Mouse (Mus musculus) lung, postnatal 4 days (tissue): ENCODE measurements at regions not wholly inside any gene's neighbourhood (a gene's known extent, or its start where the extent isn't known, plus 50 kb on each side); places are given as distances from the start of the nearest gene placed in this dataset.
"Not testable (repeated sequence)": the region's sequence is repeated elsewhere in the genome, so short reads cannot be mapped to it uniquely, and the experiment has no call there.

Experiments used
- DNase-seq, 2 experiments: peaks; one replicate each; pipeline ENCODE4 v3.0.0; 2021

- DNase-seq = peak in 1 of 2 experiments; percentile 33
Measured at GRCm38 (mm10) chr9:25655767-25656513, 174.6 kb downstream of the Eepd1 start.

GRCm38 (mm10) chr9:25656534-25656933, 175.2 kb downstream of the Eepd1 start:
- DNase-seq = no peak

- DNase-seq = no peak
Measured at GRCm38 (mm10) chr9:25683635-25684333, 202.4 kb downstream of the Eepd1 start.

GRCm38 (mm10) chr9:25693632-25694031, 212.3 kb downstream of the Eepd1 start:
- peak; percentile 15 to 24 for DNase-seq

- DNase-seq = no peak
Measured at GRCm38 (mm10) chr9:25695018-25695417, 213.7 kb downstream of the Eepd1 start.

DNA sequence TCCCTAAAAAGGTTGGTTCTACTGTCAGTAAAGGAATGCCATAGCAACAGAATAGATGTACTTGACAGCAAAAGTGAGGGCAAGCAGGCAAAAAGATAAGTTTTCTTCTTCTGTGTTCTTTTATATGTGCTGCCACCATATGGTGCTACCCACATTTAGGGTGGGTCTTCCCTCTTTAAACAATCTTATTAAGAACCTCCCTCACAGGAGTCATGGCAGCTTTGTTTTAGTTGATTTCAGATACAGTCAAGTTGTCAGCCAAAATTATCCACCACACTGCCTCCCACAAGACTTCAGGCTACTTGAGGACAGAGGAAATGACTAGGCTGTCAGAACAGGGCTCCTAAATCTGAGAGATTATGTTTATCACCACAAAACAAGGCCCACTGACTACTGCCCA, 232.3 kb downstream of the Eepd1 start:
- no peak for DNase-seq

- no peak for DNase-seq
Measured at GRCm38 (mm10) chr9:25744162-25744561, 262.8 kb downstream of the Eepd1 start.

DNA sequence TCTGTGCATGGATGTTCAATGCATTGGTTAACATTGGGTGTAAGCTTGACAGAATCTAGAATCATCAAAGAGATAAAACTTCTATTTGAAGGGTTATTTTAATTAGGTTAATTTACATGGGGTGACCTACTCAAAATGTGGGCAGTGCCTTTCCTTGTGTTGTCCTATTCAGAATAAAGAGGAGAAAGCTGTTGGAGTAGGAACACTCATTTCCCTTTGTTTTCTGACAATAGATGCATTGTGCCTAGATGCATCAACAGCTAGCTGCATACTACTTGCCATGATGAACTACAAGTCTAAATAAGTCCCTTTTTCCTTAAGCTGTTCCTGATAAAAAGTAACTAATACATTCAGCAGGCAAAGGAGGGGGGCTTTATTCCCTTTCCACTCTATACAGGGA, 269.8 kb downstream of the Eepd1 start:
- DNase-seq = no peak

GRCm38 (mm10) chr9:25773899-25774298, 292.6 kb downstream of the Eepd1 start:
- no peak for DNase-seq

- no peak for DNase-seq
Measured at GRCm38 (mm10) chr9:25782631-25783030, 301.3 kb downstream of the Eepd1 start.

GRCm38 (mm10) chr9:25795142-25795910, 314.0 kb downstream of the Eepd1 start:
- peak; percentile 15 to 78 for DNase-seq

GRCm38 (mm10) chr9:25809562-25809961, 328.2 kb downstream of the Eepd1 start:
- no peak for DNase-seq

GRCm38 (mm10) chr9:25833295-25833694, 351.9 kb downstream of the Eepd1 start:
- DNase-seq = no peak

DNA sequence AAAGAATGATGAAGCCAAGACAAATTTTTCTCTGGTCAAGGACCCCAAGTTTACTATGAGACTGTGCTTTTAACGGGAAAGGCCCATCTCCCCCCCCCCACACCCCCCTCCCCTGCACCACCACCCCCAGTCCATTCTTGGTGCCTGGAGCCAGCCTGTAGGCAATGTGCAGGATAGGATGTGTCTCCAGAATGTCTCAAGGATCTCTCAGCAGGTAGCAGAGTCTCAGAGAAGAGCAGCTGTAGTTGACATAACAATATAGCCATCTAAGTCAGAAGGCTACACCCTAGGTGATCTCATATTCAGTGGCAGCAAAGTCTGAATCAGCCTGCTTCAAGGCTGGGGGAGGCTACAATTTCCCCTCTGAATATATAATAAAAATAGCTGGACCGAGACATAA, 368.6 kb downstream of the Eepd1 start:
- not testable (repeated sequence) for DNase-seq

- not testable (repeated sequence) for DNase-seq
Measured at GRCm38 (mm10) chr9:25850608-25851007, 369.3 kb downstream of the Eepd1 start.

DNA sequence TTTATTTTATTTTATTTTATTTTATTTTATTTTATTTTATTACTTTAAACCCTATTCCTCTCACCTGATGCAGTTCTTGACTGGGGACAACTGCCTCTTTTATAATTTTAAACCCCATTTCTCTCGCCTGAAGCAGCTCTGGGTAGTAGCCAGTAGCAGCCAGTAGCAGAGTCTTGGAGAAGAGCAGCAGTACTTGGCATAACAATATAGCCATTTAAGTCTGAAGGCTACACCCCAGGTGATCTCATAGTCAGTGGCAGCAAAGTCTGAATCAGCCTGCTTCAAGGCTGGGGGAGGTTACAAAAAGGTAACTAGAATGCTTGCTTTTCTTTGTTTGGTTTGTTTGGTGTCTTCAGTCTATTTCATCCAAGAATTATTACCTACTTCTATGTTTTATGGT, 373.2 kb downstream of the Eepd1 start:
- DNase-seq = no peak

DNA sequence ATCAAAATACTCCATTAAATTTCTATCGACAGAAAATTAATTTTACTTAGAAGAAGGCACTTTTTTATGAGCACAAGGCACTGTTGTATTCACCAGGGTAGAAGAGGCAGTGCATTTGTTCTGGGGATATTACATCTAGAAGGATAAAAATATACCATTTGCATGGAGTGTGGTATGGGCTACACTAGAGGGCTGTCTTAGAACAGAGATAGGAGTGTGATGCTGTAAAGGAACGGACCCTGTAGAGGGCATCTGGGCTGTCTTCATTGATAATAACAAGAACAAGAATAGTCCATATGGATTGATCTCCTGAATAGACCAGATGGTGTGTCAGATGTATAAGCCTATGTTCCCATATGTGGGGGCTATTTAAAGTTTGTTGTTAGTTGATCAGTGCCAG, 388.9 kb downstream of the Eepd1 start:
- no peak for DNase-seq

DNA sequence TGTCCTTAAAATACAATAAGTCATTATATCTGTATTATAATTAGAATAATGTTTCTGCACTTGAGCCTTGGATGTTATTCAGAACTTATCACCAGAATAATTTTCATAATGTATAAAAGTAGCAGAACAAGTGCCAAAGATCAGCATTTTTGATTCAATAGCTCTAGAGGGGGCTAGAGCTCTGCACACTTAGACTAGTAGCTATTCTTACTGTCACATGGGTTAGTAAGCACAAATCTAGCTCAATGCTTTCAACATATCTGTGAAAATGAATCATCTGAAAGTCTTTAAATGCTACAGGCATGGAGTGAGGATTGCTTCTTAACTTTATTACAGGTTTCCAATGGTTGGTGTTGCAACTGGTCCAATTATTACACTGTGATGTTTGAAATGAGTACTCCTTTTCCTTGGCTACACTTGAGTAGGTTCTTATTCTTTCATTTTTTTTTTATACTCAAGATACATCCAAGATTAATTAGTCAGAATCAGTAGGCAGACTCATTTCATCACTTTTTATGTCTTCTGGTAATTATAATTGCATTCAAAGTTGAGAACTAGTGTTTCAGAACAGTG, 415.1 kb downstream of the Eepd1 start:
- DNase-seq = no peak
